Mouse (Mus musculus): ENCODE results near the gene Zbtb18. TPM values are rescaled to one million over a fixed set of nuclear protein-coding genes. Genes with fewer than 3 reads are reported as not detected.
A peak's percentile ranks its signal among the peaks of the same experiment; 100 is the strongest.

The Zbtb18 gene
- polyA plus RNA-seq, 2 experiments = 0.55 to 4.5 TPM

GRCm38 (mm10) chr1:177467150-177467549 is 25.0 kb downstream of the Zbtb18 start:
- DNase-seq (ENCODE audit: low read depth in 3 of 3, low spot score in 3 of 3) (no peak), ATAC-seq (ENCODE audit: insufficient read depth) (no peak)
- Histone ChIP-seq H3K9ac (replicated peaks) (no peak overlapping the region), H3K4me1 (replicated peaks; ENCODE audit: control insufficient read depth in 2 of 2, insufficient read depth in 2 of 2, low read length in 1 of 2) (peaks cover 0 to 2% of the 10 kb centered on the region in 2 experiments; a peak in 1 of 4 replicates), H3K9me3 (ENCODE audit: control insufficient read depth, low read length) (no peaks in the 10 kb centered on the region), H3K4me3 (ENCODE audit: insufficient read depth in 1 of 2, low read depth in 2 of 2, low read length in 2 of 2) (no peak overlapping the region), H3K27me3 (ENCODE audit: control insufficient read depth, insufficient read depth, low read length) (no peaks in the 10 kb centered on the region), H3K36me3 (replicated peaks; ENCODE audit: control insufficient read depth, insufficient read depth, low read depth) (no peaks in the 10 kb centered on the region), H3K4me2 (ENCODE audit: low read depth) (no peak overlapping the region), H3K27ac (no peak overlapping the region)
- 45% methylated on average over 8 of the region's 8 CpGs for WGBS (ENCODE audit: insufficient replicate concordance)
- TF ChIP-seq CTCF (IDR thresholded peaks at IDR 0.05; ENCODE audit: low read depth) (no peak), EP300 (IDR thresholded peaks at IDR 0.05; ENCODE audit: low read depth) (no peak)

GRCm38 (mm10) chr1:177468436-177468835 is 26.3 kb downstream of the Zbtb18 start:
- no peaks in the 10 kb centered on the region for H3K36me3 ChIP-seq (replicated peaks; ENCODE audit: control insufficient read depth, insufficient read depth, low read depth)
- H3K9ac ChIP-seq (replicated peaks) = no peak overlapping the region
- H3K4me2 ChIP-seq (ENCODE audit: low read depth) = no peak overlapping the region
- H3K4me1 ChIP-seq (replicated peaks; ENCODE audit: control insufficient read depth in 2 of 2, insufficient read depth in 2 of 2, low read length in 1 of 2) = peaks cover 0 to 2% of the 10 kb centered on the region in 2 experiments; a peak in 1 of 4 replicates
- no peak for ATAC-seq (ENCODE audit: insufficient read depth)
- no peaks in the 10 kb centered on the region for H3K27me3 ChIP-seq (ENCODE audit: control insufficient read depth, insufficient read depth, low read length)
- TF ChIP-seq EP300 (IDR thresholded peaks at IDR 0.05; ENCODE audit: low read depth) = no peak
- no peak for TF ChIP-seq CTCF (IDR thresholded peaks at IDR 0.05; ENCODE audit: low read depth)
- no peaks in the 10 kb centered on the region for H3K9me3 ChIP-seq (ENCODE audit: control insufficient read depth, low read length)
- 61% methylated on average over 5 of the region's 5 CpGs for WGBS (ENCODE audit: insufficient replicate concordance)
- no peak overlapping the region for H3K4me3 ChIP-seq (ENCODE audit: insufficient read depth in 1 of 2, low read depth in 2 of 2, low read length in 2 of 2)
- no peak overlapping the region for H3K27ac ChIP-seq
- no peak for DNase-seq (ENCODE audit: low read depth in 3 of 3, low spot score in 3 of 3)

GRCm38 (mm10) chr1:177470091-177470490 is 27.9 kb downstream of the Zbtb18 start:
- Histone ChIP-seq H3K4me3 (ENCODE audit: insufficient read depth in 1 of 2, low read depth in 2 of 2, low read length in 2 of 2) (no peak overlapping the region), H3K36me3 (replicated peaks; ENCODE audit: control insufficient read depth, insufficient read depth, low read depth) (no peaks in the 10 kb centered on the region), H3K9me3 (ENCODE audit: control insufficient read depth, low read length) (no peaks in the 10 kb centered on the region), H3K27ac (no peak overlapping the region), H3K9ac (replicated peaks) (no peak overlapping the region), H3K27me3 (ENCODE audit: control insufficient read depth, insufficient read depth, low read length) (no peaks in the 10 kb centered on the region), H3K4me2 (ENCODE audit: low read depth) (no peak overlapping the region), H3K4me1 (replicated peaks; ENCODE audit: control insufficient read depth in 2 of 2, insufficient read depth in 2 of 2, low read length in 1 of 2) (peaks cover 0 to 2% of the 10 kb centered on the region in 2 experiments; a peak in 1 of 4 replicates)
- no peak for TF ChIP-seq CTCF (IDR thresholded peaks at IDR 0.05; ENCODE audit: low read depth)
- no peak for TF ChIP-seq EP300 (IDR thresholded peaks at IDR 0.05; ENCODE audit: low read depth)
- DNase-seq (ENCODE audit: low read depth in 3 of 3, low spot score in 3 of 3) (no peak), ATAC-seq (ENCODE audit: insufficient read depth) (no peak)
- WGBS (ENCODE audit: insufficient replicate concordance) = 22% methylated on average over 4 of the region's 4 CpGs

DNA sequence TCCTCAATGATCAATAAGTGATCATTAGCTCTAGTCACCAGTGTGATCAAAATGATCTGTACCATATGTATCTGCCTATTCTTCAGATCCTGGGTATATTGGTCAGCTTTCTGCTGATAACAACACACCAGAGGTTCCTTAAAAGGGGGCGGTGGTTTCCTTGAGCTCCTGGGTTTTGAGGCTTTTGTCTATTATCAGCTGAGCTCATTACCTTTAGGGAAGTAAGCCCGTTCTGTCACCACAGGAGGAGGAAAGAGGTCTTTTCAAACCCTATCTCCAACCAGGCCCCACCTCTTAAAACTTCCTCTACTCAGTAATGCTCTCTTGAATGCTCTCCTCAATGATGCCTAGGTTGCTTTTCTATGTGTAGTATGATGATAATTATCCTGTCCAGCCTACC is 28.8 kb downstream of the Zbtb18 start:
- no peaks in the 10 kb centered on the region for H3K27me3 ChIP-seq (ENCODE audit: control insufficient read depth, insufficient read depth, low read length)
- no peak overlapping the region for H3K4me2 ChIP-seq (ENCODE audit: low read depth)
- TF ChIP-seq CTCF (IDR thresholded peaks at IDR 0.05; ENCODE audit: low read depth) (no peak), EP300 (IDR thresholded peaks at IDR 0.05; ENCODE audit: low read depth) (no peak)
- DNase-seq (ENCODE audit: low read depth in 3 of 3, low spot score in 3 of 3) = no peak
- no peak for ATAC-seq (ENCODE audit: insufficient read depth)
- no peak overlapping the region for H3K4me3 ChIP-seq (ENCODE audit: insufficient read depth in 1 of 2, low read depth in 2 of 2, low read length in 2 of 2)
- WGBS (ENCODE audit: insufficient replicate concordance) = 6% methylated on average over 2 of the region's 2 CpGs
- no peak overlapping the region for H3K27ac ChIP-seq
- H3K9me3 ChIP-seq (ENCODE audit: control insufficient read depth, low read length) = no peaks in the 10 kb centered on the region
- no peak overlapping the region for H3K9ac ChIP-seq (replicated peaks)
- peaks cover 0 to 2% of the 10 kb centered on the region in 2 experiments; a peak in 2 of 4 replicates for H3K4me1 ChIP-seq (replicated peaks; ENCODE audit: control insufficient read depth in 2 of 2, insufficient read depth in 2 of 2, low read length in 1 of 2)
- H3K36me3 ChIP-seq (replicated peaks; ENCODE audit: control insufficient read depth, insufficient read depth, low read depth) = no peaks in the 10 kb centered on the region

GRCm38 (mm10) chr1:177475542-177476197 is 33.5 kb downstream of the Zbtb18 start:
- H3K27ac ChIP-seq = no peak overlapping the region
- H3K4me1 ChIP-seq (replicated peaks; ENCODE audit: control insufficient read depth in 2 of 2, insufficient read depth in 2 of 2, low read length in 1 of 2) = peaks cover 0 to 3% of the 10 kb centered on the region in 2 experiments; a peak in 2 of 4 replicates
- no peak overlapping the region for H3K4me2 ChIP-seq (ENCODE audit: low read depth)
- H3K27me3 ChIP-seq (ENCODE audit: control insufficient read depth, insufficient read depth, low read length) = no peaks in the 10 kb centered on the region
- no peaks in the 10 kb centered on the region for H3K36me3 ChIP-seq (replicated peaks; ENCODE audit: control insufficient read depth, insufficient read depth, low read depth)
- no peak overlapping the region for H3K9ac ChIP-seq (replicated peaks)
- ATAC-seq (ENCODE audit: insufficient read depth) (peak; percentile 27), DNase-seq (ENCODE audit: low read depth in 3 of 3, low spot score in 3 of 3) (peak in 2 of 3 experiments; percentile 12 to 14)
- TF ChIP-seq EP300 (IDR thresholded peaks at IDR 0.05; ENCODE audit: low read depth) (no peak), CTCF (IDR thresholded peaks at IDR 0.05; ENCODE audit: low read depth) (peak; percentile 33; the same call in 1 of the 2 replicates)
- no peak overlapping the region for H3K4me3 ChIP-seq (ENCODE audit: insufficient read depth in 1 of 2, low read depth in 2 of 2, low read length in 2 of 2)
- H3K9me3 ChIP-seq (ENCODE audit: control insufficient read depth, low read length) = no peaks in the 10 kb centered on the region
- 67% methylated on average over 13 of the region's 13 CpGs for WGBS (ENCODE audit: insufficient replicate concordance)
